In the genomic region with DNA sequence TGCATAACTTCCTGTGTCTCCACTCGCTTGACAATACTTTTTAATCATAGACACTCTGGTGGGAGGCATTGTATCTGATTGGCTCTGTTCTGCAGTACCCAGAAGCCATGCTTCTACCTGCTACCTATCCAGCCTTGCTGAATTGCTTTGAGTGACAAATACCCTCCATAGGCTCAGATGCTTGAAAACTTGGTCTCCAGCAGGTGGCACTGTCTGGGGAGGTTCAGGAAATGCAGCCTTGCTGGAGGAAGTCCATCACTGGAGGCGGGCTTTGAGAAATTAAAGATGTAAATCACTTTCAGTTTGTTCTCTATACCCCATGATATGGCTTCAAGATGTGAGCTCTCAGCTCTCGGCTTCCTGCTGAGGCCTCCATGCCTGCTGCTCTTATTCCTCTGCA, we compare ENCODE assay signal across 12 mouse cellular contexts. TPM values are rescaled to one million over a fixed set of nuclear protein-coding genes. Genes with fewer than 3 reads are reported as not detected.
DNase-seq lines count a peak whose midpoint lies in the region; ATAC-seq and TF ChIP-seq lines count a peak whose summit lies in the region.
"Had no signal": no experiment of that assay in that cellular context is flagged by ENCODE, and none has a peak within 500 bp of the region (broad histone marks: within the 10 kb centered on the region; RNA-seq: fewer than 3 reads in every experiment).

No protein-coding gene starts in this region.

- DNase-seq in CD4-positive, CD25-positive, alpha-beta regulatory T cell, adult 2 months (ENCODE audit: low read depth, low spot score): peak; percentile 46
- DNase-seq in urinary bladder, postnatal 25 days (ENCODE audit: low spot score): peak; percentile 40
- no peak for DNase-seq in urinary bladder, postnatal 10 days (ENCODE audit: low spot score)
- DNase-seq in stomach, postnatal 0 days (ENCODE audit: low spot score): peak; percentile 27
- no peak for DNase-seq in cerebellum, postnatal 36 days
- DNase-seq: cerebellum, adult 18-20 months; thymus, postnatal 25 days had no signal

- no peak overlapping the region for H3K4me3 ChIP-seq in kidney, embryonic 15.5 days (replicated peaks)
- no peak overlapping the region for H3K4me3 ChIP-seq in kidney, embryonic 16.5 days (ENCODE audit: low read length)
- H3K4me3 ChIP-seq in stomach, postnatal 0 days (ENCODE audit: low read depth, low read length): no peak overlapping the region
- H3K4me3 ChIP-seq: heart, embryonic 13.5 days; neural tube, embryonic 12.5 days had no signal

- peak; percentile 72 for TF ChIP-seq CTCF in stomach, postnatal 0 days (IDR thresholded peaks at IDR 0.05; ENCODE audit: low read depth)

- peaks cover 30% of the 10 kb centered on the region for H3K4me1 ChIP-seq in kidney, embryonic 15.5 days
- peaks cover 14% of the 10 kb centered on the region for H3K4me1 ChIP-seq in kidney, embryonic 16.5 days (ENCODE audit: insufficient read depth, low read length)
- no peaks in the 10 kb centered on the region for H3K4me1 ChIP-seq in stomach, postnatal 0 days (replicated peaks; ENCODE audit: control insufficient read depth, insufficient read depth)
- H3K4me1 ChIP-seq: heart, embryonic 13.5 days had no signal

- H3K9me3 ChIP-seq in kidney, embryonic 15.5 days (replicated peaks): no peaks in the 10 kb centered on the region; the same call in 1 of the 2 replicates
- H3K9me3 ChIP-seq in kidney, embryonic 16.5 days (ENCODE audit: low read length): peaks cover 3% of the 10 kb centered on the region
- no peaks in the 10 kb centered on the region for H3K9me3 ChIP-seq in stomach, postnatal 0 days (ENCODE audit: control insufficient read depth, low read length)
- H3K9me3 ChIP-seq: heart, embryonic 13.5 days; neural tube, embryonic 12.5 days had no signal

- ATAC-seq in CD4-positive, CD25-positive, alpha-beta regulatory T cell, adult 4 months: no peak
- no peak for ATAC-seq in kidney, embryonic 15.5 days (replicated peaks; ENCODE audit: low FRiP score)
- ATAC-seq in kidney, embryonic 16.5 days (ENCODE audit: low FRiP score, low TSS enrichment): no peak
- ATAC-seq in stomach, postnatal 0 days (ENCODE audit: low FRiP score, low TSS enrichment): no peak

- H3K27ac ChIP-seq in kidney, embryonic 15.5 days: peak overlapping the region; percentile 64; the same call in 1 of the 2 replicates
- no peak overlapping the region for H3K27ac ChIP-seq in kidney, embryonic 16.5 days (ENCODE audit: low read length)
- H3K27ac ChIP-seq in stomach, postnatal 0 days (replicated peaks): no peak overlapping the region
- H3K27ac ChIP-seq: heart, embryonic 13.5 days; neural tube, embryonic 12.5 days had no signal

- H3K36me3 ChIP-seq in kidney, embryonic 15.5 days: no peaks in the 10 kb centered on the region
- no peaks in the 10 kb centered on the region for H3K36me3 ChIP-seq in kidney, embryonic 16.5 days (ENCODE audit: insufficient read depth, low read length)
- H3K36me3 ChIP-seq in stomach, postnatal 0 days (ENCODE audit: control insufficient read depth, insufficient read depth, low read length): no peaks in the 10 kb centered on the region
- H3K36me3 ChIP-seq: heart, embryonic 13.5 days; neural tube, embryonic 12.5 days had no signal

- no peak overlapping the region for H3K9ac ChIP-seq in kidney, embryonic 15.5 days
- no peak overlapping the region for H3K9ac ChIP-seq in kidney, embryonic 16.5 days (replicated peaks; ENCODE audit: low read length)
- H3K9ac ChIP-seq in stomach, postnatal 0 days (ENCODE audit: low read length): no peak overlapping the region
- H3K9ac ChIP-seq: heart, embryonic 13.5 days; neural tube, embryonic 12.5 days had no signal

- WGBS in kidney, embryonic 15.5 days: 89% methylated on average over 3 of the region's 3 CpGs
- 90% methylated on average over 3 of the region's 3 CpGs for WGBS in kidney, embryonic 16.5 days
- WGBS in stomach, postnatal 0 days: 91% methylated on average over 3 of the region's 3 CpGs

- no peak for TF ChIP-seq EP300 in stomach, postnatal 0 days (optimal IDR thresholded peaks at IDR 0.05)

- no peaks in the 10 kb centered on the region for H3K27me3 ChIP-seq in kidney, embryonic 15.5 days
- H3K27me3 ChIP-seq in kidney, embryonic 16.5 days (ENCODE audit: insufficient read depth, low read length): no peaks in the 10 kb centered on the region
- no peaks in the 10 kb centered on the region for H3K27me3 ChIP-seq in stomach, postnatal 0 days (ENCODE audit: control insufficient read depth, insufficient read depth, low read length)
- H3K27me3 ChIP-seq: neural tube, embryonic 12.5 days had no signal

- H3K4me2 ChIP-seq in kidney, embryonic 15.5 days: no peak overlapping the region
- H3K4me2 ChIP-seq in kidney, embryonic 16.5 days (replicated peaks; ENCODE audit: low read depth, low read length): no peak overlapping the region
- no peak overlapping the region for H3K4me2 ChIP-seq in stomach, postnatal 0 days (replicated peaks; ENCODE audit: low read depth)
- H3K4me2 ChIP-seq: heart, embryonic 13.5 days; neural tube, embryonic 12.5 days had no signal

RNA-seq across cellular contexts. Expression of gene Arl4c, which starts 48.1 kb away (rescaled TPM):
- 10 to 100 TPM; 16.0 to 19.4 TPM for polyA plus RNA-seq in CD4-positive, CD25-positive, alpha-beta regulatory T cell, adult 4 months (2017; shearing (Covaris generic))
- polyA plus RNA-seq in kidney, embryonic 15.5 days (2015; fragmentation: Nextera tagmentation; extraction: Ambion mirVana): 26.9 and 27.9 TPM in 2 replicates
- 24.2 and 24.7 TPM in 2 replicates for polyA plus RNA-seq in kidney, embryonic 16.5 days (2015; fragmentation: Nextera tagmentation; extraction: Ambion mirVana)
- 5.7 and 5.8 TPM in 2 replicates for polyA plus RNA-seq in stomach, postnatal 0 days (2015; fragmentation: Nextera tagmentation; extraction: Ambion mirVana)

Comparison
In these comparisons a context has a peak if more than half of its experiments do, and no peak if none do; other contexts are left out.
1. DNase-seq: peak in CD4-positive, CD25-positive, alpha-beta regulatory T cell, adult 2 months (single experiment), urinary bladder, postnatal 25 days (single experiment) and stomach, postnatal 0 days (single experiment); none in urinary bladder, postnatal 10 days (single experiment) and cerebellum, postnatal 36 days (0 of 2).